Mouse (Mus musculus): ENCODE measurements around the gene Hdac5. TPM values are rescaled to one million over a fixed set of nuclear protein-coding genes. Genes with fewer than 3 reads are reported as not detected.
A peak's percentile ranks its signal among the peaks of the same experiment; 100 is the strongest.

Hdac5 gene
- polyA plus RNA-seq (2014; fragmentation: Nextera tagmentation; extraction: Ambion mirVana) = 40.7 and 50.8 TPM in 2 replicates

DNA sequence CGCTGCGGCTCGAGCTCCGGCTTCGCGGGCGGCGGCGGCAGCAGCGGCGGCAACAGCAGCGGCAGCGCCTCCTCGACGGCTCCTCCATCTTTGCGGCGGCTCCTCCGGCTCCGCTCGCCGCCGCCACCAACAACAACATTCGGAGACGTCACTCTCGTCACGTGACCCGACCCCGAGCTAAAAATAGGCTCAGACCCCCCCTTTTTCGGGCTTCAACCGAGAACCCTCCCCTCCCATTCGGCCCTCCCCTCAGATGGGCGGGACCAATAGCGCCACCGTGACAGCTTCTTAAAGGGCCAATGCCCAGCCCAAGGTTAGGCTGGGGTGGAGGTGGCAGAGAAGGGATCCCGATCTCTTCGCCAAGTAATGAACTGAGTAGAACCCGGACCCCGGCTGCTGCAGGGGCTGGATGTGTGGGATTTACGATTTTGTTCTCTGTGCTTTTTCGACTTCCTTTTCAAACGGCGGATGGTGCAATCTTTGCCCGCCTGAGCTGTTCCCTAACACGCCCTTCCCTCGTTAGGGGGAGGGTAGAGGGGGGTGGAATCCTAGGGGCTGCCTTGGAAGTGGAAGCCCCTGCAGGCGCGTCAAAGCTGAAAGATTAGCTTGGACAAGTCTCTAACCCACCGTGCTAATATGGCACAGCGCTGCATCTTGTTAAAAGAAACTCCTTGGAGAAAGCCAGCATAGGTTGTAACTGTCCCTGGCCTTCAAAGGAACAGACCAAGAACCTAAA is at the start of gene Hdac5:
Gene Hdac5 (minus strand): TSS at position 161 of the 736 bp plus-strand sequence.
- Histone ChIP-seq H3K9me3 (ENCODE audit: control insufficient read depth, low read length) (no peaks in the 10 kb centered on the region), H3K4me1 (replicated peaks; ENCODE audit: control insufficient read depth, insufficient read depth, low read length) (peaks cover 35% of the 10 kb centered on the region), H3K4me2 (replicated peaks) (peak within 1 kb of the TSS; percentile 88), H3K27ac (peak within 1 kb of the TSS; percentile 95), H3K27me3 (ENCODE audit: control insufficient read depth, insufficient read depth, low read length) (no peaks in the 10 kb centered on the region), H3K36me3 (replicated peaks; ENCODE audit: control insufficient read depth, insufficient read depth) (no peaks in the 10 kb centered on the region), H3K9ac (peak within 1 kb of the TSS; percentile 91), H3K4me3 (replicated peaks; ENCODE audit: low read length) (peak within 1 kb of the TSS; percentile 98)
- peak; percentile 89 for ATAC-seq (ENCODE audit: low FRiP score)
- WGBS = under 1% methylated on average over 49 of the region's 49 CpGs
- peak; percentile 99 for DNase-seq (ENCODE audit: low spot score)

DNA sequence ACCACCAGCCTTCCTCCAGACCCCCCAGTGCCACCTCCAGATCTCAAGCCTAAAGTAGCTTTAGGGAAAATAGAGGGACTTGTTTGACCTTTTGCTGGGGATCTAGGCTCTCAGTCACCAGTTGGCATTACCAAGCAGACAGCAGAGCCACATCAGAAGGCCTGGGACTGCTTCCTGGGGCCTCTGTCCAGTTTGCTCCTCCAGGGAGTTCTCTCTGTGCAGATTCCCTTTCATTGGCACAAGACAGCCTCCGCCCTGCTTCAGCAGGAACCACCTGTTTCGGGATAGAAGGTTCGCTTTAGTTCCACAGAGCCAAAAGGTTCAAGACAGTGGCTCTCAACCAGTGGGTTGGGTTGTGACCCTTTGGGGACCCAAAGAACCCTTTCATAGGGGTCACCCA is 49.6 kb upstream of the Hdac5 start:
- Histone ChIP-seq H3K27ac (no peak overlapping the region), H3K27me3 (ENCODE audit: control insufficient read depth, insufficient read depth, low read length) (peaks cover 9% of the 10 kb centered on the region), H3K9ac (no peak overlapping the region), H3K36me3 (replicated peaks; ENCODE audit: control insufficient read depth, insufficient read depth) (no peaks in the 10 kb centered on the region), H3K4me2 (replicated peaks) (no peak overlapping the region), H3K4me1 (replicated peaks; ENCODE audit: control insufficient read depth, insufficient read depth, low read length) (peaks cover 9% of the 10 kb centered on the region), H3K9me3 (ENCODE audit: control insufficient read depth, low read length) (no peaks in the 10 kb centered on the region), H3K4me3 (replicated peaks; ENCODE audit: low read length) (no peak overlapping the region)
- ATAC-seq (ENCODE audit: low FRiP score) (no peak), DNase-seq (ENCODE audit: low spot score) (no peak)
- 90% methylated on average over 3 of the region's 3 CpGs for WGBS

DNA sequence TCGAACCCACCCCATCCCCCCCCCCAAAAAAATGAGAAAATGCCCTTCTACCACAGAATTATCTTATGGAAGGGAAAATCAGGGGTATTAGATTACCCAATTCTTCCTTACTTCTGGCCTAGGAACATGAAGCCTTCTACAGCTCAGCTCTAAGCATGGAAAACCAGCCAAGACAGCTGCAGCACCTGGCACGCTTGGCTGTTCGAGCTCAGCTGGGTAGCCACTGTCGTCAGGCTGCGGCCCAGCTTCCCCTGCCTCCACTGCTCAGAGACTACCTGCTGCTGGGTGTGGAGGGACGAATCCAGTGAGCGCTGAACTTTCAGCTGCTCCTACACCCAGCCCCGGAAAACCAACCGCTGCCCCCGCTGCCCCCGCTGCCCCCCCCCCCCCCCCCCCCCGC is 47.8 kb upstream of the Hdac5 start:
- Histone ChIP-seq H3K27ac (no peak overlapping the region), H3K27me3 (ENCODE audit: control insufficient read depth, insufficient read depth, low read length) (peaks cover 9% of the 10 kb centered on the region), H3K36me3 (replicated peaks; ENCODE audit: control insufficient read depth, insufficient read depth) (no peaks in the 10 kb centered on the region), H3K4me2 (replicated peaks) (no peak overlapping the region), H3K9ac (no peak overlapping the region), H3K4me3 (replicated peaks; ENCODE audit: low read length) (no peak overlapping the region), H3K9me3 (ENCODE audit: control insufficient read depth, low read length) (no peaks in the 10 kb centered on the region), H3K4me1 (replicated peaks; ENCODE audit: control insufficient read depth, insufficient read depth, low read length) (peaks cover 9% of the 10 kb centered on the region)
- 30% methylated on average over 11 of the region's 12 CpGs for WGBS
- no peak for ATAC-seq (ENCODE audit: low FRiP score)
- no peak for DNase-seq (ENCODE audit: low spot score)

DNA sequence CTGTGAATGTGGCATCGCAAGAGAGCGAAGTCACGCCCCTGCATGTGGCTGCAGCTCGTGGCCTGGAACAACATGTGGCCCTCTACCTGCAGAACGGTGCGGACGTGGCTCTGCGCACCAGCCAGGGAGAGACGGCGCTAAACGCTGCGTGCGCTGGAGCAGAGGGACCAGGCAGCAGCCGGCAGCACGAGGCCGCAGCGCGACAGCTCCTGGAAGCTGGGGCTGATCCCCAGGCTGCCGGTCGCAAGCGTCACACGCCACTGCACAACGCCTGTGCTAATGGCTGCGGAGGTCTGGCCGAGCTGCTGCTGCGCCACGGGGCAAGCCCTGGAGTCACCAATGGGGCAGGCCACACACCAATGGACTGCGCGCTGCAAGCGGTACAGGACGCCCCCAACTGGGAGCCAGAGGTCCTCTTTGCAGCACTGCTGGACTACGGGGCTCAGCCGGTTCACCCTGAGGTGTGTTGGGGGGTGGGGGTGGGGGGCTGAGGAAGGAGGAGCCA is 46.5 kb upstream of the Hdac5 start:
- DNase-seq (ENCODE audit: low spot score) (peak; percentile 47), ATAC-seq (ENCODE audit: low FRiP score) (peak; percentile 68; the same call in 1 of the 2 replicates)
- under 1% methylated on average over 33 of the region's 33 CpGs for WGBS
- H3K4me1 ChIP-seq (replicated peaks; ENCODE audit: control insufficient read depth, insufficient read depth, low read length) = peaks cover 9% of the 10 kb centered on the region
- H3K36me3 ChIP-seq (replicated peaks; ENCODE audit: control insufficient read depth, insufficient read depth) = no peaks in the 10 kb centered on the region
- H3K9ac ChIP-seq = peak overlapping the region; percentile 67
- no peaks in the 10 kb centered on the region for H3K9me3 ChIP-seq (ENCODE audit: control insufficient read depth, low read length)
- H3K27ac ChIP-seq = peak overlapping the region; percentile 32; the same call in 1 of the 2 replicates
- H3K4me3 ChIP-seq (replicated peaks; ENCODE audit: low read length) = peak overlapping the region; percentile 34
- peaks cover 9% of the 10 kb centered on the region for H3K27me3 ChIP-seq (ENCODE audit: control insufficient read depth, insufficient read depth, low read length)
- H3K4me2 ChIP-seq (replicated peaks) = peak overlapping the region; percentile 86

DNA sequence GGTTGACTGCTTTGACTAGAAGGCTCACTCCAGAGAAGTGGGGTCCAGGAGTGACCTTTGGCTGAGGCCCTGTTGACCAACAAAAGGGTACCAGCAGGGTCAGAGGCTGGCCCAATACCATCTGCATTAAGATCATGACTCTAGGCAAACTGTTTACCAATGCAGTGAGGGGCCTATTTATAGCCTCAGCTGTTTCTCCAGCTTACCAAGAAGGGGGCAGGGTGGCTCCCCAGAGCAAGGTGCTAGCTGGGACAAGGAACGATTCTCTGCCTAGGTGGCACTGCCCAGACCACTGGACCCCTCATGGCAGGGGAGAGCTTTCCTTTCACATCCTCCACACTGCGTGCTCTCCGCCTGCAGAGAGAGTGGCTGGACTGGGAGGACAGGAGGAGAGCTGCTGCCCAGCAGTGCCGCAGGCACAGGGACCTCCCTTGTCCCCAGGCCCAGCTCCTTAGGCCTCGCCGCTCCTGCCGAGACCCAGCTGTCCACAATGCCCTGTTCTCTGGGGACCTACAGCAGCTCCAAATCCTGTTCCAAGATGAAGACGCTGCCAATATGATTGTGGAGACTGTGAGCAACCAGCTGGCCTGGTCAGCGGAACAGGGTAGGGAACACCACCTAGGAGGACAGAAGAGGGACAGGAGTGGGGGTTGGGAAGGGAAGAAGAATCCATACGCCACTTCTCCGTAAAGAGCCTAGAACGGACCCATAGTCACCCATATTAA is 38.7 kb upstream of the Hdac5 start, which contains the start of gene Asb16:
Gene Asb16 (plus strand): TSS at position 224 of the 725 bp plus-strand sequence.
- H3K4me3 ChIP-seq (replicated peaks; ENCODE audit: low read length) = no peak within 1 kb of the TSS
- no peaks in the 10 kb centered on the region for H3K9me3 ChIP-seq (ENCODE audit: control insufficient read depth, low read length)
- H3K4me1 ChIP-seq (replicated peaks; ENCODE audit: control insufficient read depth, insufficient read depth, low read length) = no peaks in the 10 kb centered on the region
- no peak within 1 kb of the TSS for H3K4me2 ChIP-seq (replicated peaks)
- 84% methylated on average over 12 of the region's 12 CpGs for WGBS
- no peak for DNase-seq (ENCODE audit: low spot score)
- ATAC-seq (ENCODE audit: low FRiP score) = no peak
- no peaks in the 10 kb centered on the region for H3K36me3 ChIP-seq (replicated peaks; ENCODE audit: control insufficient read depth, insufficient read depth)
- H3K27me3 ChIP-seq (ENCODE audit: control insufficient read depth, insufficient read depth, low read length) = no peaks in the 10 kb centered on the region
- H3K27ac ChIP-seq = no peak within 1 kb of the TSS
- no peak within 1 kb of the TSS for H3K9ac ChIP-seq

DNA sequence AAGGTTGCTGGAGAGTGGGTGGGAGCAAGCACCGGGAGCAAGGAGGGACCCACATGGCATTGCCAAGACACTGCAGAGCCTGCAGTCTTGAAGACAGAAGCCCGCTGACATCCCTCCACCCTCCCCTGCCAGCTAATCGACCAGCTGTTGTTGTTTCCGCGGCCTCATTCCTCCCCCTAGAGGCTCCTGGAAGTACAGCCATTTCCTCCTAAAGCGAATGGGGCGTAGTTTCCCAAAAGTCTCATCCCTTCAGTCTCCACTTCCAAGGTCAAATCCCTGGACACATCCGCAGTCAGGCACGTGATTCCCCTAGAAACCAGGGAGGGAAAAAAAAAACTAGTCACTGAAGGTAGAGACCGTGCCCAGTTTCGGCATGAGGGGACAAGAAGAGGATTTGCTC is 37.5 kb upstream of the Hdac5 start:
- Histone ChIP-seq H3K9me3 (ENCODE audit: control insufficient read depth, low read length) (no peaks in the 10 kb centered on the region), H3K27me3 (ENCODE audit: control insufficient read depth, insufficient read depth, low read length) (no peaks in the 10 kb centered on the region), H3K4me2 (replicated peaks) (no peak overlapping the region), H3K4me1 (replicated peaks; ENCODE audit: control insufficient read depth, insufficient read depth, low read length) (no peaks in the 10 kb centered on the region), H3K36me3 (replicated peaks; ENCODE audit: control insufficient read depth, insufficient read depth) (no peaks in the 10 kb centered on the region), H3K27ac (no peak overlapping the region), H3K4me3 (replicated peaks; ENCODE audit: low read length) (no peak overlapping the region), H3K9ac (no peak overlapping the region)
- WGBS = 9% methylated on average over 11 of the region's 11 CpGs
- DNase-seq (ENCODE audit: low spot score) = peak; percentile 79
- ATAC-seq (ENCODE audit: low FRiP score) = peak; percentile 66; the same call in 1 of the 2 replicates

DNA sequence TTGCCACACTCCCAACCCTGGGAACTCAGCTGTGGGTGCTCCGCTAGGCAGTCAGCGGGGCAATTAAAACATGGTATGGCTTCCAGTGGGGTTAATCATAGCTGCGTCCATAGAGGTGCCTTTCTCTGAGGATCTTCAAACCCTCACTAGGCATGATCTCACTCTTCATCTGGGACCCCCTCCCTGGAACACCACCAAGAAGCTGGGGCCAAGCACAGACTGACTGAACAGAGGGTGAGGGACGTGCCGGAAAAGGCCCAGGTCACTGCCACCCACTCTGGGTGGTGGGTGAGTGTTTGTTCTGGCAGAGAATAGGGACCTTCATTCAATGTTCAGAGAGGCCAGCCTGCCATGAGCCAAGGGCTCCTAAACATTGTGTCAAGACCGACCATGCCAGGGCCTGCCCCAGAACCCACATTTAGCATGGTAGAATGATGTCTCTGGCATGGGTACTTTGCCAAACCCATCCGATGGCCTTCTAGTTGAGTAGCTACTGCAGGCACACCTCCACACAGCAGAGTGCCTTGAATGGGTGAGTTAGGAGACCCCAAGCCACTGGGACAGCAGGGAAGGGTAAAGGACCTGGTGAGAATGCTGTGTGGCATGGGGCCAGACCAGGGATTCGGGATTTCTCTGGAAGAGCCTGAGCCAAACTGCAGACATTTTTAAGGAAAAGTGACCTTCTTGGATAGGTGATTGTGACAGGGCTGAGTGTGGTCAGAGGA is 36.8 kb upstream of the Hdac5 start:
- Histone ChIP-seq H3K4me3 (replicated peaks; ENCODE audit: low read length) (no peak overlapping the region), H3K4me2 (replicated peaks) (no peak overlapping the region), H3K9me3 (ENCODE audit: control insufficient read depth, low read length) (no peaks in the 10 kb centered on the region), H3K4me1 (replicated peaks; ENCODE audit: control insufficient read depth, insufficient read depth, low read length) (no peaks in the 10 kb centered on the region), H3K27me3 (ENCODE audit: control insufficient read depth, insufficient read depth, low read length) (no peaks in the 10 kb centered on the region), H3K36me3 (replicated peaks; ENCODE audit: control insufficient read depth, insufficient read depth) (no peaks in the 10 kb centered on the region), H3K27ac (no peak overlapping the region), H3K9ac (no peak overlapping the region)
- WGBS = 87% methylated on average over 8 of the region's 8 CpGs
- DNase-seq (ENCODE audit: low spot score) (no peak), ATAC-seq (ENCODE audit: low FRiP score) (no peak)

DNA sequence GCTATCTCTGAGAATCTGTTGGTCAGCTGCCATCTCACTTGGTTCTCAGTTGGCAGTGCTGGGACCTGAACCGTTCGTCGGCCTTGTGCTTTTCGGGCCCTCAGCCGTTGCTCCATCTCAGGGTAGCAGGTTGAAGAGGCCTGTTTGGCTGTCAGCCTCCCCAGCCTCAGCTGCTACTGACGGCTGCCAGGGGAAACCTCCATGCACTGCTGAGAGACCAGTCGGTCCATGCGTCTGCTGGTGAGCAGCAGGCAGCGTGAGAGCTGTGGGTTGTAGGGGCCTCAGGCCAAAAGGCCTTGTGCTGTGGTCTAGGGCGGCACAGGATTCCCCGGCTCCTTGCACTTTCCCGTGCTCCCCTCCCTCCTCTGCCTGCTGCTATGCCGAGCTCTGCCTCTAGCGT is 35.9 kb upstream of the Hdac5 start:
- DNase-seq (ENCODE audit: low spot score) (no peak), ATAC-seq (ENCODE audit: low FRiP score) (no peak)
- WGBS = 66% methylated on average over 14 of the region's 14 CpGs
- H3K9me3 ChIP-seq (ENCODE audit: control insufficient read depth, low read length) = no peaks in the 10 kb centered on the region
- H3K9ac ChIP-seq = no peak overlapping the region
- no peak overlapping the region for H3K4me3 ChIP-seq (replicated peaks; ENCODE audit: low read length)
- no peaks in the 10 kb centered on the region for H3K36me3 ChIP-seq (replicated peaks; ENCODE audit: control insufficient read depth, insufficient read depth)
- no peaks in the 10 kb centered on the region for H3K4me1 ChIP-seq (replicated peaks; ENCODE audit: control insufficient read depth, insufficient read depth, low read length)
- no peak overlapping the region for H3K4me2 ChIP-seq (replicated peaks)
- no peaks in the 10 kb centered on the region for H3K27me3 ChIP-seq (ENCODE audit: control insufficient read depth, insufficient read depth, low read length)
- H3K27ac ChIP-seq = no peak overlapping the region

DNA sequence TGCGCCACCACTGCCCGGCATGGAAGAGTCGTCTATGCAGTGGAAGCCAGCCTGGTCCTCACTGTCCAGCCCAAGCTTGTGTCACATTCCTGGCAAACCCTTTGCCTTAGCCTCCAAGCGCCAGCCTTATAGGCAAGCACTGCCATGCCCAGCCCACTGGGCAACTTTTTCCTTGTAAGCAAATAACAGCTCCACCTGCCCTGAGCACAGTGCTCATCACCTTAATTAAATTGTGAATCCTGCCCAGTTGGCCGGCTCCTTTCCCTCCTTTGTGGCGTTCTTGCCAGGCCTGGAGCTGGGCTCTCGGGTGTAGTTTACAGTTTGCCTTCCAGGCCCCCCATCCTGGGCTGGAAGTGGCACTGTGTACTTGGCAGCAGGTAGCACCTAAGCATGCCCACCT is 33.2 kb upstream of the Hdac5 start:
- ATAC-seq (ENCODE audit: low FRiP score) (no peak), DNase-seq (ENCODE audit: low spot score) (no peak)
- H3K9me3 ChIP-seq (ENCODE audit: control insufficient read depth, low read length) = no peaks in the 10 kb centered on the region
- no peaks in the 10 kb centered on the region for H3K27me3 ChIP-seq (ENCODE audit: control insufficient read depth, insufficient read depth, low read length)
- no peak overlapping the region for H3K27ac ChIP-seq
- H3K9ac ChIP-seq = no peak overlapping the region
- H3K4me3 ChIP-seq (replicated peaks; ENCODE audit: low read length) = no peak overlapping the region
- H3K4me1 ChIP-seq (replicated peaks; ENCODE audit: control insufficient read depth, insufficient read depth, low read length) = no peaks in the 10 kb centered on the region
- WGBS = 94% methylated on average over 7 of the region's 7 CpGs
- H3K36me3 ChIP-seq (replicated peaks; ENCODE audit: control insufficient read depth, insufficient read depth) = no peaks in the 10 kb centered on the region
- H3K4me2 ChIP-seq (replicated peaks) = no peak overlapping the region
